Mouse (Mus musculus) forebrain, embryonic 14.5 days (tissue): Measurements from ENCODE around the gene Gm45021. TPM values are rescaled to one million over a fixed set of nuclear protein-coding genes. Genes with fewer than 3 reads are reported as not detected.

ENCODE experiments used
- ATAC-seq: fragments of 200-750 bp; cut with Nextera tagmentation; 2 replicates; pipeline ENCODE4 v1.8.0; 2017; ENCODE audit warnings: mild to moderate bottlenecking, moderate library complexity
- DNase-seq: peaks from one replicate; pipeline ENCODE4 v3.0.0-alpha.2; 2015; ENCODE audit warnings: low spot score
- H3K27ac ChIP-seq: fragments of 300-500 bp; sonication (generic); 2 replicates; pipeline ENCODE4 v1.5.1; 2014; ENCODE audit warnings: low read depth, mild to moderate bottlenecking, control low read depth, low read length, moderate library complexity
- H3K27me3 ChIP-seq: fragments of 300-500 bp; sonication (generic); replicated peaks from 2 replicates; pipeline ENCODE4 v1.6.1; 2014; ENCODE audit warnings: low read length, control low read depth, mixed read lengths; ENCODE audit not compliant: control insufficient read depth, insufficient read depth
- H3K36me3 ChIP-seq: fragments of 300-500 bp; sonication (generic); 2 replicates; pipeline ENCODE4 v1.6.1; 2014; ENCODE audit warnings: low read length, control low read depth; ENCODE audit not compliant: control insufficient read depth, insufficient read depth
- H3K4me1 ChIP-seq: fragments of 300-500 bp; sonication (generic); 2 replicates; pipeline ENCODE4 v1.6.1; 2014; ENCODE audit warnings: antibody characterized with exemption, low read length, control low read depth; ENCODE audit not compliant: control insufficient read depth, insufficient read depth
- H3K4me2 ChIP-seq: fragments of 300-500 bp; sonication (generic); 2 replicates; pipeline ENCODE4 v1.6.1; 2014; ENCODE audit warnings: mild to moderate bottlenecking, control low read depth, low read length
- H3K4me3 ChIP-seq: fragments of 300-500 bp; sonication (generic); 2 replicates; pipeline ENCODE4 v1.5.1; 2014; ENCODE audit warnings: low read depth, low read length, control low read depth
- H3K9ac ChIP-seq: fragments of 300-500 bp; sonication (generic); 2 replicates; pipeline ENCODE4 v1.6.1; 2014; ENCODE audit warnings: mild to moderate bottlenecking, low read length, control low read depth, moderate library complexity
- H3K9me3 ChIP-seq: fragments of 300-500 bp; sonication (generic); replicated peaks from 2 replicates; pipeline ENCODE4 v1.6.1; 2016; ENCODE audit warnings: low read length, control low read depth, mixed read lengths; ENCODE audit not compliant: control insufficient read depth
- WGBS: fragments of 180-500 bp; shearing (Covaris S2); extraction: QIAGEN DNeasy Blood & Tissue Kit; methylation state at CpG from one replicate; pipeline ENCODE4 v1.1.7; 2014; 5-methylcytosine and 5-hydroxymethylcytosine counted together
- polyA plus RNA-seq: library from polyadenylated mRNA; unstranded; fragments of >200 nt; fragmentation: Nextera tagmentation; extraction: Ambion mirVana; gene quantifications from 2 replicates; pipeline ENCODE4 v1.2.1, GENCODE M21; 2014

Gene Gm45021
- polyA plus RNA-seq, 1 experiment from 2014 or later = not detected

- DNase-seq (no peak), ATAC-seq (no peak)
- 79% methylated on average over 4 of the region's 4 CpGs for WGBS
Measured at GRCm38 (mm10) chr6:48646309-48646690, 56.9 kb downstream of the Gm45021 start.

GRCm38 (mm10) chr6:48646995-48647394, 57.6 kb downstream of the Gm45021 start, which contains the start of gene Gimap8:
Gimap8 (plus strand) TSS chr6:48647234.
- Histone ChIP-seq H3K9me3 (no peaks in the 10 kb centered on the region), H3K4me3 (no peak within 1 kb of the TSS), H3K36me3 (no peaks in the 10 kb centered on the region), H3K27ac (no peak within 1 kb of the TSS), H3K4me2 (no peak within 1 kb of the TSS), H3K4me1 (no peaks in the 10 kb centered on the region), H3K27me3 (no peaks in the 10 kb centered on the region), H3K9ac (no peak within 1 kb of the TSS)
- DNase-seq (peak; percentile 22), ATAC-seq (no peak)
- WGBS = 49% methylated on average over 3 of the region's 3 CpGs

More at GRCm38 (mm10) chr6:48646309-48646690, 56.9 kb downstream of the Gm45021 start:
- Histone ChIP-seq H3K27me3 (no peaks in the 10 kb centered on the region), H3K9me3 (no peaks in the 10 kb centered on the region), H3K4me1 (no peaks in the 10 kb centered on the region), H3K4me2 (no peak overlapping the region), H3K27ac (no peak overlapping the region), H3K36me3 (no peaks in the 10 kb centered on the region), H3K4me3 (no peak overlapping the region), H3K9ac (no peak overlapping the region)

GRCm38 (mm10) chr6:48647611-48648010, 58.2 kb downstream of the Gm45021 start:
- 95% methylated on average over 2 of the region's 2 CpGs for WGBS
- DNase-seq (no peak), ATAC-seq (no peak)
- no peak overlapping the region for H3K4me3 ChIP-seq
- H3K4me2 ChIP-seq = no peak overlapping the region
- H3K9ac ChIP-seq = no peak overlapping the region
- H3K27ac ChIP-seq = no peak overlapping the region
- no peaks in the 10 kb centered on the region for H3K9me3 ChIP-seq
- H3K4me1 ChIP-seq = no peaks in the 10 kb centered on the region
- no peaks in the 10 kb centered on the region for H3K27me3 ChIP-seq
- no peaks in the 10 kb centered on the region for H3K36me3 ChIP-seq

- no peaks in the 10 kb centered on the region for H3K36me3 ChIP-seq
- no peak for ATAC-seq
- no peaks in the 10 kb centered on the region for H3K4me1 ChIP-seq
- no peak for DNase-seq
- no peak overlapping the region for H3K4me2 ChIP-seq
- no peak overlapping the region for H3K9ac ChIP-seq
- no peak overlapping the region for H3K4me3 ChIP-seq
- WGBS = 86% methylated on average over 4 of the region's 4 CpGs
- no peaks in the 10 kb centered on the region for H3K27me3 ChIP-seq
- H3K9me3 ChIP-seq = no peaks in the 10 kb centered on the region
- no peak overlapping the region for H3K27ac ChIP-seq
Measured at GRCm38 (mm10) chr6:48648779-48649178, 59.4 kb downstream of the Gm45021 start.

GRCm38 (mm10) chr6:48650041-48650440, 60.6 kb downstream of the Gm45021 start:
- no peak overlapping the region for H3K27ac ChIP-seq
- no peak overlapping the region for H3K4me2 ChIP-seq
- ATAC-seq (no peak), DNase-seq (no peak)
- no peaks in the 10 kb centered on the region for H3K9me3 ChIP-seq
- H3K9ac ChIP-seq = no peak overlapping the region
- no peaks in the 10 kb centered on the region for H3K4me1 ChIP-seq
- 89% methylated on average over 9 of the region's 9 CpGs for WGBS
- no peak overlapping the region for H3K4me3 ChIP-seq
- no peaks in the 10 kb centered on the region for H3K27me3 ChIP-seq
- no peaks in the 10 kb centered on the region for H3K36me3 ChIP-seq

- no peaks in the 10 kb centered on the region for H3K36me3 ChIP-seq
- WGBS = 83% methylated on average over 5 of the region's 5 CpGs
- H3K4me3 ChIP-seq = no peak overlapping the region
- no peak overlapping the region for H3K4me2 ChIP-seq
- H3K27me3 ChIP-seq = no peaks in the 10 kb centered on the region
- H3K4me1 ChIP-seq = no peaks in the 10 kb centered on the region
- DNase-seq (no peak), ATAC-seq (no peak)
- no peaks in the 10 kb centered on the region for H3K9me3 ChIP-seq
- H3K9ac ChIP-seq = no peak overlapping the region
- no peak overlapping the region for H3K27ac ChIP-seq
Measured at GRCm38 (mm10) chr6:48658721-48659120, 69.3 kb downstream of the Gm45021 start.

Other genes with a start within 250 kb of the Gm45021 start
- 17.1 and 25.0 TPM in 2 replicates for gene Krba1, start 194.0 kb upstream of the Gm45021 start, polyA plus RNA-seq
- 27.1 and 29.9 TPM in 2 replicates for gene Zfp467, start 143.8 kb upstream of the Gm45021 start, polyA plus RNA-seq
- 0.06 and 0.48 TPM in 2 replicates for gene Sspo, start 141.4 kb upstream of the Gm45021 start, polyA plus RNA-seq
- 152 and 161 TPM in 2 replicates for gene Atp6v0e2, start 52.0 kb upstream of the Gm45021 start, polyA plus RNA-seq
- 10.7 and 10.9 TPM in 2 replicates for gene Lrrc61, start 34.8 kb upstream of the Gm45021 start, polyA plus RNA-seq
- gene Rarres2, start 16.8 kb upstream of the Gm45021 start, polyA plus RNA-seq = 4.0 and 5.3 TPM in 2 replicates
- gene Repin1, start 4.3 kb downstream of the Gm45021 start, polyA plus RNA-seq = 27.3 and 34.3 TPM in 2 replicates
- gene Gm44965, start 4.3 kb downstream of the Gm45021 start, polyA plus RNA-seq = not detected in 2 replicates
- 16.7 and 17.4 TPM in 2 replicates for gene Zfp775, start 12.5 kb downstream of the Gm45021 start, polyA plus RNA-seq
- 8.2 and 9.7 TPM in 2 replicates for gene AI854703, start 37.2 kb downstream of the Gm45021 start, polyA plus RNA-seq
- 0.15 and 0.17 TPM in 2 replicates for gene Gimap8, start 57.6 kb downstream of the Gm45021 start, polyA plus RNA-seq
- gene Gimap9, start 86.5 kb downstream of the Gm45021 start, polyA plus RNA-seq = 1.5 and 2.2 TPM in 2 replicates
- gene Gimap4, start 94.9 kb downstream of the Gm45021 start, polyA plus RNA-seq = 1.2 and 1.9 TPM in 2 replicates
- gene Gimap6, start 118.6 kb downstream of the Gm45021 start, polyA plus RNA-seq = 7.2 and 8.3 TPM in 2 replicates
- gene Gm28053, start 129.0 kb downstream of the Gm45021 start, polyA plus RNA-seq = 0.84 TPM in 1 of 2 replicates, not detected in the other
- gene Gimap7, start 129.0 kb downstream of the Gm45021 start, polyA plus RNA-seq = not detected in 2 replicates
- gene Gimap1, start 149.4 kb downstream of the Gm45021 start, polyA plus RNA-seq = 4.1 and 4.5 TPM in 2 replicates
- gene Gimap5, start 156.6 kb downstream of the Gm45021 start, polyA plus RNA-seq = 0.96 and 1.5 TPM in 2 replicates
- gene Gimap3, start 181.2 kb downstream of the Gm45021 start, polyA plus RNA-seq = not detected in 2 replicates